Mouse (Mus musculus): ENCODE measurements around the gene Abhd5. TPM values are rescaled to one million over a fixed set of nuclear protein-coding genes. Genes with fewer than 3 reads are reported as not detected.

Gene Abhd5
- polyA plus RNA-seq, 1 experiment: 24.1 TPM

DNA sequence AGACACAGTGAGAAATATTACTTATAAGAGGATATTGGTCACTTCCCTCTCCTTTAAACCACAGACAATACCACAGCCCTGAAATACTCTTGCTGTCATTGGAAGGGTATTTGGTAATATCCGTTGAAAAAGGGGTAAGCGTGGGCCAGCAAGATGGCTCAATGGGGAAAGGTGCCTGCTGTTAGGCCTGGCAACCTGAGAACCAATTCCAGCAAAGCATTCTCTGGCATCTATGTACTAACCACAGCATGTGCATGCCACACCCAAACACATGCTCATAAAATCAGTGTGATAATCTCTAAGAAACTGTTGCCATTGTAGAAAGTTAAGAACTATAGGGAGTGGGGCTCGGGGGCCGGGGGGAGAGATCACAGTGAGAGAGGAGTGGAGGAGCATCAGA is 2.1 kb upstream of the Abhd5 start:
- TF ChIP-seq CTCF (IDR thresholded peaks at IDR 0.05; ENCODE audit: borderline replicate concordance, insufficient read depth, low read depth, low read length) (no peak), POLR2A (IDR thresholded peaks at IDR 0.05; ENCODE audit: borderline replicate concordance, insufficient read depth, low read length) (no peak)
- 81% methylated on average over 4 of the region's 4 CpGs for WGBS
- Histone ChIP-seq H3K4me1 (ENCODE audit: control insufficient read depth, insufficient read depth, low read length) (no peaks in the 10 kb centered on the region; the same call in none of the 2 replicates), H3K27ac (ENCODE audit: insufficient read depth, low read length) (no peak overlapping the region), H3K27me3 (ENCODE audit: control insufficient read depth, insufficient read depth, low read length) (no peaks in the 10 kb centered on the region), H3K4me3 (replicated peaks; ENCODE audit: insufficient read depth, low read depth, low read length) (no peak overlapping the region)
- DNase-seq: no peak

GRCm38 (mm10) chr9:122350396-122351130 is 845 bp upstream of the Abhd5 start:
- Histone ChIP-seq H3K4me1 (ENCODE audit: control insufficient read depth, insufficient read depth, low read length) (no peaks in the 10 kb centered on the region; the same call in none of the 2 replicates), H3K27ac (ENCODE audit: insufficient read depth, low read length) (no peak overlapping the region), H3K27me3 (ENCODE audit: control insufficient read depth, insufficient read depth, low read length) (no peaks in the 10 kb centered on the region), H3K4me3 (replicated peaks; ENCODE audit: insufficient read depth, low read depth, low read length) (no peak overlapping the region)
- TF ChIP-seq POLR2A (IDR thresholded peaks at IDR 0.05; ENCODE audit: borderline replicate concordance, insufficient read depth, low read length) (no peak), CTCF (IDR thresholded peaks at IDR 0.05; ENCODE audit: borderline replicate concordance, insufficient read depth, low read depth, low read length) (no peak)
- DNase-seq: no peak
- 79% methylated on average over 7 of the region's 7 CpGs for whole genome bisulfite sequencing

GRCm38 (mm10) chr9:122352025-122352392 is 601 bp downstream of the Abhd5 start:
- Histone ChIP-seq H3K27ac (ENCODE audit: insufficient read depth, low read length) (no peak overlapping the region), H3K4me1 (ENCODE audit: control insufficient read depth, insufficient read depth, low read length) (no peaks in the 10 kb centered on the region; the same call in none of the 2 replicates), H3K4me3 (replicated peaks; ENCODE audit: insufficient read depth, low read depth, low read length) (peak overlapping the region; percentile 67), H3K27me3 (ENCODE audit: control insufficient read depth, insufficient read depth, low read length) (no peaks in the 10 kb centered on the region)
- DNase-seq: no peak
- under 1% methylated on average over 30 of the region's 30 CpGs for WGBS
- no peak for TF ChIP-seq POLR2A (IDR thresholded peaks at IDR 0.05; ENCODE audit: borderline replicate concordance, insufficient read depth, low read length)
- no peak for TF ChIP-seq CTCF (IDR thresholded peaks at IDR 0.05; ENCODE audit: borderline replicate concordance, insufficient read depth, low read depth, low read length)

DNA sequence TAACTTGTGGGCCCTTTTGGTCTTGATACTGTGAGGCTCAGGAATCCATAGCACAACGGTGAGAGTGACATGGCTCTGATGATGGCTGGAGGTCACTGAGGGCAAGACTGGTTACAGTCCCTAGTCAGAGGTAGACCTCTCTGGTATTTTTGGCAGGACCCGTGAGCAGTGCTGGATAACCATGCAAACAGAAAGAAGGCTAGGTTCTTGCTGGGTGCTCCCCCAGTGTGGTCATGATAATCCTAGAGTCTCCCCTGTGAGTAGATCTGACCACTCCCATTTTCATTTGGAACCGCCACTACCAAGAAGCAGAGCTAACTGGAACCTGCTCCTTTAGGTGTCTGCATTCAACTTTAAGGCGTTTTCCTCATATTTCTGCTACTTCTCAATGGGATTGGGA is 1.5 kb downstream of the Abhd5 start:
- 93% methylated on average over 4 of the region's 4 CpGs for WGBS
- Histone ChIP-seq H3K4me3 (replicated peaks; ENCODE audit: insufficient read depth, low read depth, low read length) (no peak overlapping the region), H3K27ac (ENCODE audit: insufficient read depth, low read length) (no peak overlapping the region), H3K27me3 (ENCODE audit: control insufficient read depth, insufficient read depth, low read length) (no peaks in the 10 kb centered on the region), H3K4me1 (ENCODE audit: control insufficient read depth, insufficient read depth, low read length) (no peaks in the 10 kb centered on the region; the same call in none of the 2 replicates)
- no peak for TF ChIP-seq CTCF (IDR thresholded peaks at IDR 0.05; ENCODE audit: borderline replicate concordance, insufficient read depth, low read depth, low read length)
- no peak for TF ChIP-seq POLR2A (IDR thresholded peaks at IDR 0.05; ENCODE audit: borderline replicate concordance, insufficient read depth, low read length)
- no peak for DNase-seq

DNA sequence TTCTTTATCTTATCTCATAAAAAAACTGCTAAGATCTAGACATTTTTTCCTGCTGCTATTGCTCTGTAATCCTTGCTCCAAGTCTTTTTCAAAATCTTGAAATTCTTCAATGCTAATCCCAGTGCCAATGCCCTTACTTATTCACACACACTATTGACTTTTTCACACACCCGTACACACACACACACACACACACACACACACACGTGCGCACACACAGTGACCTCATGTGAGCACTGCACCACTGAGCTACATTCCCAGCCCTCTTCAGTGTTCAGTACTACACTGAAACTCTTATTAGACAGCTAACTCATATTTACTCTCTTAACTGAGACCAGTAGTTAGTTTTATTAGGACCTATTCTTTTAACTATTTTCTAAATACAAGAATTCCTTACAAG is 2.8 kb downstream of the Abhd5 start:
- 83% methylated on average over 3 of the region's 3 CpGs for WGBS
- TF ChIP-seq CTCF (IDR thresholded peaks at IDR 0.05; ENCODE audit: borderline replicate concordance, insufficient read depth, low read depth, low read length) (no peak), POLR2A (IDR thresholded peaks at IDR 0.05; ENCODE audit: borderline replicate concordance, insufficient read depth, low read length) (no peak)
- H3K4me3 ChIP-seq (replicated peaks; ENCODE audit: insufficient read depth, low read depth, low read length): no peak overlapping the region
- no peaks in the 10 kb centered on the region for H3K27me3 ChIP-seq (ENCODE audit: control insufficient read depth, insufficient read depth, low read length)
- no peaks in the 10 kb centered on the region; the same call in none of the 2 replicates for H3K4me1 ChIP-seq (ENCODE audit: control insufficient read depth, insufficient read depth, low read length)
- DNase-seq: no peak
- no peak overlapping the region for H3K27ac ChIP-seq (ENCODE audit: insufficient read depth, low read length)

GRCm38 (mm10) chr9:122357073-122357472 is 5.7 kb downstream of the Abhd5 start:
- DNase-seq: no peak
- WGBS: 96% methylated on average over 1 of the region's 1 CpGs
- TF ChIP-seq CTCF (IDR thresholded peaks at IDR 0.05; ENCODE audit: borderline replicate concordance, insufficient read depth, low read depth, low read length): no peak
- no peak for TF ChIP-seq POLR2A (IDR thresholded peaks at IDR 0.05; ENCODE audit: borderline replicate concordance, insufficient read depth, low read length)

GRCm38 (mm10) chr9:122357626-122358025 is 6.2 kb downstream of the Abhd5 start:
- WGBS: 77% methylated on average over 1 of the region's 1 CpGs
- no peaks in the 10 kb centered on the region; the same call in none of the 2 replicates for H3K4me1 ChIP-seq (ENCODE audit: control insufficient read depth, insufficient read depth, low read length)
- TF ChIP-seq POLR2A (IDR thresholded peaks at IDR 0.05; ENCODE audit: borderline replicate concordance, insufficient read depth, low read length): no peak
- no peak for TF ChIP-seq CTCF (IDR thresholded peaks at IDR 0.05; ENCODE audit: borderline replicate concordance, insufficient read depth, low read depth, low read length)

More at GRCm38 (mm10) chr9:122357073-122357472, 5.7 kb downstream of the Abhd5 start:
- Histone ChIP-seq H3K4me1 (ENCODE audit: control insufficient read depth, insufficient read depth, low read length) (no peaks in the 10 kb centered on the region; the same call in none of the 2 replicates), H3K27me3 (ENCODE audit: control insufficient read depth, insufficient read depth, low read length) (no peaks in the 10 kb centered on the region), H3K4me3 (replicated peaks; ENCODE audit: insufficient read depth, low read depth, low read length) (no peak overlapping the region), H3K27ac (ENCODE audit: insufficient read depth, low read length) (no peak overlapping the region)

GRCm38 (mm10) chr9:122364171-122364570 is 12.8 kb downstream of the Abhd5 start:
- no peak for DNase-seq
- 90% methylated on average over 1 of the region's 1 CpGs for WGBS
- no peak for TF ChIP-seq POLR2A (IDR thresholded peaks at IDR 0.05; ENCODE audit: borderline replicate concordance, insufficient read depth, low read length)
- TF ChIP-seq CTCF (IDR thresholded peaks at IDR 0.05; ENCODE audit: borderline replicate concordance, insufficient read depth, low read depth, low read length): no peak
- Histone ChIP-seq H3K4me3 (replicated peaks; ENCODE audit: insufficient read depth, low read depth, low read length) (no peak overlapping the region), H3K4me1 (ENCODE audit: control insufficient read depth, insufficient read depth, low read length) (no peaks in the 10 kb centered on the region), H3K27me3 (ENCODE audit: control insufficient read depth, insufficient read depth, low read length) (no peaks in the 10 kb centered on the region), H3K27ac (ENCODE audit: insufficient read depth, low read length) (no peak overlapping the region)

More at GRCm38 (mm10) chr9:122357626-122358025, 6.2 kb downstream of the Abhd5 start:
- Histone ChIP-seq H3K27me3 (ENCODE audit: control insufficient read depth, insufficient read depth, low read length) (no peaks in the 10 kb centered on the region), H3K27ac (ENCODE audit: insufficient read depth, low read length) (no peak overlapping the region), H3K4me3 (replicated peaks; ENCODE audit: insufficient read depth, low read depth, low read length) (no peak overlapping the region)
- no peak for DNase-seq

Data from cerebellum, adult 2 months (tissue).